ENCODE assay signal across 9 mouse cellular contexts in genomic region chr10:86825871-86826522, GRCm38 (mm10). TPM values are rescaled to one million over a fixed set of nuclear protein-coding genes. Genes with fewer than 3 reads are reported as not detected.
A peak's percentile ranks its signal among the peaks of the same experiment; 100 is the strongest.
DNase-seq lines count a peak whose midpoint lies in the region; ATAC-seq lines count a peak whose summit lies in the region.
"Had no signal": no experiment of that assay in that cellular context is flagged by ENCODE, and none has a peak within 500 bp of the region (broad histone marks: within the 10 kb centered on the region; RNA-seq: fewer than 3 reads in every experiment).

No protein-coding gene starts in this region.

- H3K27me3 ChIP-seq in heart, embryonic 12.5 days (replicated peaks) = no peaks in the 10 kb centered on the region
- H3K27me3 ChIP-seq: embryonic facial prominence, embryonic 13.5 days had no signal

- H3K4me1 ChIP-seq in heart, embryonic 12.5 days (replicated peaks) = peaks cover 10% of the 10 kb centered on the region

- peaks cover 49% of the 10 kb centered on the region for H3K36me3 ChIP-seq in heart, embryonic 12.5 days

- H3K27ac ChIP-seq in heart, embryonic 12.5 days (ENCODE audit: poor library complexity, severe bottlenecking) = peak overlapping the region; percentile 57
- H3K27ac ChIP-seq: embryonic facial prominence, embryonic 13.5 days had no signal

- no peak; the same call in 1 of the 2 replicates for ATAC-seq in heart, embryonic 12.5 days (ENCODE audit: insufficient number of reproducible peaks, low FRiP score)
- ATAC-seq in inflammation-experienced regulatory T-cells, adult 6 months = no peak

- 78% methylated on average over 10 of the region's 10 CpGs for WGBS in heart, embryonic 12.5 days

- H3K4me2 ChIP-seq in heart, embryonic 12.5 days = no peak overlapping the region
- H3K4me2 ChIP-seq: embryonic facial prominence, embryonic 13.5 days had no signal

- DNase-seq in adrenal gland, postnatal 14 days = peak; percentile 70
- DNase-seq in cerebellum, adult 18-20 months = peak; percentile 80 to 84
- peak; percentile 61 to 70 for DNase-seq in kidney, postnatal 4 days
- DNase-seq in liver = no peak
- DNase-seq in thymus, postnatal 36 days = no peak
- DNase-seq in frontal cortex, adult 2 months (ENCODE audit: extremely low spot score in 1 of 2, low spot score in 1 of 2) = no peak

- 0 out of 2 replicates have a peak, but pooled peaks cover 9% of the 10 kb centered on the region for H3K9me3 ChIP-seq in heart, embryonic 12.5 days (replicated peaks)
- H3K9me3 ChIP-seq: embryonic facial prominence, embryonic 13.5 days had no signal

- no peak overlapping the region for H3K9ac ChIP-seq in heart, embryonic 12.5 days
- H3K9ac ChIP-seq: embryonic facial prominence, embryonic 13.5 days had no signal

- H3K4me3 ChIP-seq in heart, embryonic 12.5 days = no peak overlapping the region
- H3K4me3 ChIP-seq: embryonic facial prominence, embryonic 13.5 days had no signal

RNA-seq across cellular contexts. Expression of gene Nt5dc3, which starts 47.2 kb away (rescaled TPM):
- 23.2 and 25.1 TPM in 2 replicates for total RNA-seq in adrenal gland, postnatal 14 days (2021)
- 2.0 and 2.7 TPM in 2 replicates for polyA plus RNA-seq in heart, embryonic 12.5 days (2016; fragmentation: Nextera tagmentation; extraction: Ambion mirVana)
- polyA plus RNA-seq in inflammation-experienced regulatory T-cells, adult 6 months (2017; shearing (Covaris generic)) = 1 to 10 TPM in 2 of 3 experiments, under 1 TPM in 1; 0.68 to 1.9 (median 1.2) TPM
- 34.4 and 34.7 TPM in 2 replicates for polyA plus RNA-seq in frontal cortex, adult 2 months (2012; rRNA removed)

Comparison
In these comparisons a context has a peak if more than half of its experiments do, and no peak if none do; other contexts are left out.
1. DNase-seq: peak in adrenal gland, postnatal 14 days (single experiment), cerebellum, adult 18-20 months (2 of 2) and kidney, postnatal 4 days (2 of 2); none in liver (single experiment), thymus, postnatal 36 days (0 of 2) and frontal cortex, adult 2 months (0 of 2).